Mouse (Mus musculus) heart, postnatal 0 days (tissue): Measurements from ENCODE around the gene Zfp36l1. TPM values are rescaled to one million over a fixed set of nuclear protein-coding genes. Genes with fewer than 3 reads are reported as not detected.

Experiments used
- ATAC-seq: fragments of 200-750 bp; cut with Nextera tagmentation; 2 replicates; pipeline ENCODE4 v1.8.0; 2017; ENCODE audit warnings: low read depth, moderate number of reproducible peaks, moderate library complexity; ENCODE audit not compliant: insufficient read depth
- DNase-seq: peaks from one replicate; pipeline ENCODE4 v3.0.0-alpha.2; 2016; ENCODE audit warnings: low spot score
- H3K27ac ChIP-seq: fragments of 300-500 bp; sonication (generic); 2 replicates; pipeline ENCODE4 v1.5.1; 2014; ENCODE audit warnings: low read depth, mild to moderate bottlenecking
- H3K27me3 ChIP-seq: fragments of 300-500 bp; sonication (generic); 2 replicates; pipeline ENCODE4 v1.6.1; 2014; ENCODE audit warnings: low read length, mixed read lengths; ENCODE audit not compliant: control insufficient read depth, insufficient read depth
- H3K36me3 ChIP-seq: fragments of 300-500 bp; sonication (generic); replicated peaks from 2 replicates; pipeline ENCODE4 v1.6.1; 2014; ENCODE audit warnings: low read length, mixed read lengths; ENCODE audit not compliant: control insufficient read depth, insufficient read depth
- H3K4me1 ChIP-seq: fragments of 300-500 bp; sonication (generic); 2 replicates; pipeline ENCODE4 v1.6.1; 2014; ENCODE audit warnings: antibody characterized with exemption; ENCODE audit not compliant: control insufficient read depth, insufficient read depth
- H3K4me2 ChIP-seq: fragments of 300-500 bp; sonication (generic); 2 replicates; pipeline ENCODE4 v1.6.1; 2014; ENCODE audit warnings: low read depth, mild to moderate bottlenecking, low read length, moderate library complexity
- H3K4me3 ChIP-seq: fragments of 300-500 bp; sonication (generic); 2 replicates; pipeline ENCODE4 v1.5.1; 2014; ENCODE audit warnings: low read depth, low read length
- H3K9ac ChIP-seq: fragments of 300-500 bp; sonication (generic); replicated peaks from 2 replicates; pipeline ENCODE4 v1.6.1; 2014; ENCODE audit warnings: low read depth, low read length, mixed read lengths
- H3K9me3 ChIP-seq: fragments of 300-500 bp; sonication (generic); replicated peaks from 2 replicates; pipeline ENCODE4 v1.6.1; 2016; ENCODE audit warnings: low read length; ENCODE audit not compliant: control insufficient read depth
- CTCF ChIP-seq: IDR thresholded peaks from 2 replicates; pipeline ENCODE4 v1.5.1; 2016; ENCODE audit warnings: antibody characterized with exemption, control low read depth, low read depth
- EP300 ChIP-seq: IDR thresholded peaks from 2 replicates; pipeline ENCODE4 v1.6.1; 2016; ENCODE audit warnings: antibody characterized with exemption, low read depth
- WGBS: fragments of 180-500 bp; shearing (Covaris S2); extraction: QIAGEN DNeasy Blood & Tissue Kit; methylation state at CpG from one replicate; pipeline ENCODE4 v1.1.7; 2014; 5-methylcytosine and 5-hydroxymethylcytosine counted together
- polyA plus RNA-seq: library from polyadenylated mRNA; unstranded; fragments of >200 nt; fragmentation: Nextera tagmentation; extraction: Ambion mirVana; gene quantifications from 2 replicates; pipeline ENCODE4 v1.2.1, GENCODE M21; 2015
- total RNA-seq: library from RNA; depleted of rRNA; stranded (reverse); fragments of >200 nt; gene quantifications from 2 replicates; pipeline ENCODE4 v1.2.3, GENCODE M21; 2014; ENCODE audit warnings: low replicate concordance

Gene Zfp36l1
- total and polyA plus RNA-seq, 2 experiments from 2014 or later: 60.3 to 80.6 TPM

- H3K36me3 ChIP-seq: peaks cover 20% of the 10 kb centered on the region; the same call in 1 of the 2 replicates
- H3K4me3 ChIP-seq: no peak overlapping the region
- H3K9me3 ChIP-seq: no peaks in the 10 kb centered on the region
- H3K27ac ChIP-seq: peak overlapping the region; percentile 100
- DNase-seq (peak; percentile 75), ATAC-seq (peak; percentile 34; the same call in 1 of the 2 replicates)
- peaks cover 29% of the 10 kb centered on the region for H3K4me1 ChIP-seq
- TF ChIP-seq CTCF: no peak
- WGBS: 13% methylated on average over 6 of the region's 6 CpGs
- peak overlapping the region; percentile 73 for H3K4me2 ChIP-seq
- H3K27me3 ChIP-seq: no peaks in the 10 kb centered on the region
- peak overlapping the region; percentile 92; the same call in 1 of the 2 replicates for H3K9ac ChIP-seq
These were observed 17.9 kb upstream of the Zfp36l1 start for GRCm38 (mm10) chr12:80130558-80131358.

- peaks cover 32% of the 10 kb centered on the region for H3K36me3 ChIP-seq
- H3K4me2 ChIP-seq: no peak overlapping the region
- peaks cover 25% of the 10 kb centered on the region for H3K4me1 ChIP-seq
- peak overlapping the region; percentile 100 for H3K27ac ChIP-seq
- TF ChIP-seq CTCF (peak; percentile 46), EP300 (no peak)
- H3K9ac ChIP-seq: no peak overlapping the region
- no peak for DNase-seq
- no peak overlapping the region for H3K4me3 ChIP-seq
- 92% methylated on average over 8 of the region's 8 CpGs for WGBS
- no peaks in the 10 kb centered on the region for H3K9me3 ChIP-seq
- no peaks in the 10 kb centered on the region for H3K27me3 ChIP-seq
- no peak for ATAC-seq
These were observed 16.7 kb upstream of the Zfp36l1 start for GRCm38 (mm10) chr12:80129531-80129930.

GRCm38 (mm10) chr12:80127191-80127762 is 14.5 kb upstream of the Zfp36l1 start:
- Histone ChIP-seq H3K27me3 (no peaks in the 10 kb centered on the region), H3K4me3 (no peak overlapping the region), H3K9ac (no peak overlapping the region), H3K36me3 (peaks cover 38% of the 10 kb centered on the region), H3K9me3 (no peaks in the 10 kb centered on the region), H3K4me1 (peaks cover 38% of the 10 kb centered on the region), H3K4me2 (no peak overlapping the region), H3K27ac (no peak overlapping the region)
- ATAC-seq (no peak), DNase-seq (no peak)
- TF ChIP-seq EP300 (no peak), CTCF (no peak)
- WGBS: 81% methylated on average over 5 of the region's 5 CpGs

GRCm38 (mm10) chr12:80125316-80125715 is 12.5 kb upstream of the Zfp36l1 start:
- H3K4me3 ChIP-seq: no peak overlapping the region
- ATAC-seq (no peak), DNase-seq (no peak)
- H3K27ac ChIP-seq: no peak overlapping the region
- H3K27me3 ChIP-seq: no peaks in the 10 kb centered on the region
- 94% methylated on average over 5 of the region's 5 CpGs for WGBS
- peaks cover 24% of the 10 kb centered on the region for H3K4me1 ChIP-seq
- no peak overlapping the region for H3K9ac ChIP-seq
- TF ChIP-seq CTCF: no peak
- no peak for TF ChIP-seq EP300
- H3K9me3 ChIP-seq: no peaks in the 10 kb centered on the region
- H3K36me3 ChIP-seq: peaks cover 44% of the 10 kb centered on the region
- H3K4me2 ChIP-seq: no peak overlapping the region

GRCm38 (mm10) chr12:80124756-80125155 is 11.9 kb upstream of the Zfp36l1 start:
- H3K4me3 ChIP-seq: no peak overlapping the region
- no peaks in the 10 kb centered on the region for H3K9me3 ChIP-seq
- no peak overlapping the region for H3K9ac ChIP-seq
- H3K27me3 ChIP-seq: no peaks in the 10 kb centered on the region
- ATAC-seq: no peak
- H3K36me3 ChIP-seq: peaks cover 49% of the 10 kb centered on the region
- no peak overlapping the region for H3K27ac ChIP-seq
- no peak for TF ChIP-seq EP300
- no peak for DNase-seq
- peaks cover 18% of the 10 kb centered on the region for H3K4me1 ChIP-seq
- H3K4me2 ChIP-seq: no peak overlapping the region
- 69% methylated on average over 3 of the region's 3 CpGs for WGBS
